Comparison of ENCODE assay signal across 10 mouse cellular contexts in the genomic region with DNA sequence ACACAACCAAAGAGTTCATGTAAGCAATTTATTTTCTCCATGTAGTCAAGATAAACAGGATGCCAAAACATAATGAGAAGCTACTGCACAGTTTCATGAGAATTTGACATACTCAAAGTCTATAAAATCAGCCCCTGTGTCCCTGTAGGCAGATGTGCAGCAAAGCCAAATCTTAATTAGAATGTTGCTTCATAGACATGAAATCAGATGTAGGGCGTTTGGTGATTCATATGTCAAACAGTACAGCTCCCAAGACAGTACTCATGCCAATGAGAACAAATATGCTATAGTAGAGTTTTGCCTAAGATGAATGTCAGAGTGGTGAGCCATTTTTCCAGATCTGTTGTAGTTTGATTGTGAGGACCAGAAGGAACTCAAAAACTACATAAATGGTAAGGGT.
"Had no signal": no experiment of that assay in that cellular context is flagged by ENCODE, and none has a peak within 500 bp of the region (broad histone marks: within the 10 kb centered on the region; RNA-seq: fewer than 3 reads in every experiment).

No protein-coding gene starts in this region.

- DNase-seq: kidney, adult 18-20 months; kidney, adult 9 months; kidney, postnatal 14 days; kidney, postnatal 4 days; left cerebral cortex, postnatal 4 days; liver, postnatal 0 days; lung, postnatal 14 days; right cerebral cortex, adult 18-20 months; right cerebral cortex, postnatal 25 days; thymus, postnatal 25 days had no signal
